Mouse (Mus musculus): Measurements from ENCODE around the gene Cpn2. TPM values are rescaled to one million over a fixed set of nuclear protein-coding genes. Genes with fewer than 3 reads are reported as not detected.

The Cpn2 gene
- total RNA-seq, 2 experiments from 2014 or later: not detected

- DNase-seq (ENCODE audit: low spot score in 2 of 2): no peak
Observed at GRCm38 (mm10) chr16:30253374-30253773, 13.9 kb downstream of the Cpn2 start.

GRCm38 (mm10) chr16:30252003-30252418 is 15.3 kb downstream of the Cpn2 start:
- no peak overlapping the region for H3K27ac ChIP-seq
- TF ChIP-seq CTCF (conservative IDR thresholded peaks at IDR 0.05): peak; percentile 97
- H3K4me3 ChIP-seq: peak overlapping the region; percentile 33
- DNase-seq (ENCODE audit: low spot score in 2 of 2): peak; percentile 71 to 78

More at GRCm38 (mm10) chr16:30253374-30253773, 13.9 kb downstream of the Cpn2 start:
- H3K27ac ChIP-seq: no peak overlapping the region
- no peak overlapping the region for H3K4me3 ChIP-seq
- no peak for TF ChIP-seq CTCF (conservative IDR thresholded peaks at IDR 0.05)

GRCm38 (mm10) chr16:30244037-30244700 is 23.1 kb downstream of the Cpn2 start:
- no peak overlapping the region for H3K4me3 ChIP-seq
- H3K27ac ChIP-seq: no peak overlapping the region
- no peak for TF ChIP-seq CTCF (conservative IDR thresholded peaks at IDR 0.05)
- no peak for DNase-seq (ENCODE audit: low spot score in 2 of 2)

- no peak overlapping the region for H3K27ac ChIP-seq
- no peak for DNase-seq (ENCODE audit: low spot score in 2 of 2)
- TF ChIP-seq CTCF (conservative IDR thresholded peaks at IDR 0.05): no peak
- H3K4me3 ChIP-seq: no peak overlapping the region
Observed at GRCm38 (mm10) chr16:30241623-30242022, 25.7 kb downstream of the Cpn2 start.

- DNase-seq (ENCODE audit: low spot score in 2 of 2): no peak
- no peak for TF ChIP-seq CTCF (conservative IDR thresholded peaks at IDR 0.05)
Observed at GRCm38 (mm10) chr16:30238791-30239190, 28.5 kb downstream of the Cpn2 start.

GRCm38 (mm10) chr16:30236091-30236699 is 31.1 kb downstream of the Cpn2 start:
- peak; percentile 81 to 87 for DNase-seq (ENCODE audit: low spot score in 2 of 2)
- Histone ChIP-seq H3K27ac (peak overlapping the region; percentile 74; the same call in 1 of the 2 replicates), H3K4me3 (peak overlapping the region; percentile 57)
- TF ChIP-seq CTCF (conservative IDR thresholded peaks at IDR 0.05): peak; percentile 100

More at GRCm38 (mm10) chr16:30238791-30239190, 28.5 kb downstream of the Cpn2 start:
- H3K4me3 ChIP-seq: no peak overlapping the region
- H3K27ac ChIP-seq: no peak overlapping the region

GRCm38 (mm10) chr16:30235577-30235976 is 31.7 kb downstream of the Cpn2 start:
- peak in 1 of 2 experiments; percentile 13 for DNase-seq (ENCODE audit: low spot score in 2 of 2)
- no peak for TF ChIP-seq CTCF (conservative IDR thresholded peaks at IDR 0.05)
- Histone ChIP-seq H3K4me3 (no peak overlapping the region), H3K27ac (no peak overlapping the region)

- DNase-seq (ENCODE audit: low spot score in 2 of 2): no peak
- TF ChIP-seq CTCF (conservative IDR thresholded peaks at IDR 0.05): no peak
- Histone ChIP-seq H3K4me3 (no peak overlapping the region), H3K27ac (no peak overlapping the region)
Observed at GRCm38 (mm10) chr16:30234636-30235546, 32.4 kb downstream of the Cpn2 start.

- Histone ChIP-seq H3K4me3 (no peak overlapping the region), H3K27ac (no peak overlapping the region)
- no peak for DNase-seq (ENCODE audit: low spot score in 2 of 2)
- TF ChIP-seq CTCF (conservative IDR thresholded peaks at IDR 0.05): no peak
Observed at GRCm38 (mm10) chr16:30234077-30234476, 33.2 kb downstream of the Cpn2 start.

GRCm38 (mm10) chr16:30231882-30232604 is 35.3 kb downstream of the Cpn2 start:
- TF ChIP-seq CTCF (conservative IDR thresholded peaks at IDR 0.05): no peak
- H3K4me3 ChIP-seq: no peak overlapping the region
- no peak for DNase-seq (ENCODE audit: low spot score in 2 of 2)
- H3K27ac ChIP-seq: no peak overlapping the region

- Histone ChIP-seq H3K27ac (no peak overlapping the region), H3K4me3 (no peak overlapping the region)
- DNase-seq (ENCODE audit: low spot score in 2 of 2): no peak
- TF ChIP-seq CTCF (conservative IDR thresholded peaks at IDR 0.05): no peak
Observed at GRCm38 (mm10) chr16:30227352-30227751, 39.9 kb downstream of the Cpn2 start.

- DNase-seq (ENCODE audit: low spot score in 2 of 2): no peak
- no peak overlapping the region for H3K27ac ChIP-seq
- no peak overlapping the region for H3K4me3 ChIP-seq
- no peak for TF ChIP-seq CTCF (conservative IDR thresholded peaks at IDR 0.05)
Observed at GRCm38 (mm10) chr16:30221161-30221782, 46.0 kb downstream of the Cpn2 start.

All from layer of hippocampus, adult 2 months (tissue).